Mouse (Mus musculus) gastrocnemius, postnatal 25 days (tissue): ENCODE data around the gene Slco2a1. TPM values are rescaled to one million over a fixed set of nuclear protein-coding genes. Genes with fewer than 3 reads are reported as not detected.

Experiments
- DNase-seq: peaks from one replicate; pipeline ENCODE4 v3.0.0; 2022
- long read RNA-seq, 2 experiments: library from polyadenylated mRNA; stranded (forward); transcript quantifications; one replicate each; pipeline ENCODE4 v2.0.0; 2021
- total RNA-seq, 2 experiments: library from RNA; stranded (reverse); gene quantifications; 1 replicate in 1 of 2; 2 replicates in 1 of 2; pipeline ENCODE4 v1.2.3; 2021

The Slco2a1 gene
- total RNA-seq, result under 1 TPM; 0.77 to 0.80 TPM
- long read RNA-seq, experiment 1, partial matches to known transcripts, result 0 of 2 reads
- long read RNA-seq, experiment 1, other reads (novel, unspliced or antisense), result 2 of 2 reads
- long read RNA-seq, experiment 2, partial matches to known transcripts, result 0 of 2 reads
- long read RNA-seq, experiment 2, other reads (novel, unspliced or antisense), result 2 of 2 reads

DNA sequence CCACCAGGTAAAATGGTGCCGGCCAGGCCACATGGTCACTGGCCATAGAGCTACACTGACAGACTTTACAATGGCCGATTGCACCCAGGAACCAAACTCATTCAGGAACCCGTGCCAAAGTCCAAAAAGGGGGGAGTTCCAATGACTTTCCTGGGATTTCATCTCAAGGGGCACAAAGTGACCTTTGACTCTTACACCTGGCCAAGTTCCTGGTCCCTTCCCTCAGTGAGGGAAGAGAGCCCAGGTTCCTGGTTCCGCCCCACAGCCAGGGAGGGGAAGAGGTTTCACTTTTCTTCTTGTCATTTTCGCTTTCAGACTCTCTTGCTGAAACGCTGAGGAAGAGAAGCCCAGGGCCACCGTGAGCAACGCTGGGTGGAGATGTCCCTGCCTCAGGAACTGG, at the start of gene Slco2a1:
TSS of gene Slco2a1 (plus strand) at position 251 of the 400 bp plus-strand sequence.
- DNase-seq, result no peak

DNA sequence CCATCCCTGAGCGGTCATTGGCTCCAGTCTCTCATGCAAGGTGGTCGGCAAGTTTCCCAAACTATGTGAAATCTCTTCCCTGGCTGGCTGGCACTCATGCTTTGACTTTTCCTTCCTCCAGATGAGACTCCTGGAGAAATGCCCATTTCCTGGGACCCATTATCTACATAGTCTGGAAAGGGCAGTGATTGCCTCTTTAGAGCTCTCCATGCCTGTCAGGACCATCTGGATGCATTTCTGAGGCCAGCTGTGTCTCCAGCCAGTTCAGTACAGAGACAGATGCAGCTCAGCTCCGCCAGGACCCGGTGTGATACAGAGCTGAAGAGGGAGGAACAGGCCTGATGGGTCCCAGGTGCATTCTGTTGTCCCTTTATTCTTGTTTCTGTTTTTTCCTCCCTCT, 46.3 kb upstream of the Slco2a1 start:
- peak; percentile 20 for DNase-seq

DNA sequence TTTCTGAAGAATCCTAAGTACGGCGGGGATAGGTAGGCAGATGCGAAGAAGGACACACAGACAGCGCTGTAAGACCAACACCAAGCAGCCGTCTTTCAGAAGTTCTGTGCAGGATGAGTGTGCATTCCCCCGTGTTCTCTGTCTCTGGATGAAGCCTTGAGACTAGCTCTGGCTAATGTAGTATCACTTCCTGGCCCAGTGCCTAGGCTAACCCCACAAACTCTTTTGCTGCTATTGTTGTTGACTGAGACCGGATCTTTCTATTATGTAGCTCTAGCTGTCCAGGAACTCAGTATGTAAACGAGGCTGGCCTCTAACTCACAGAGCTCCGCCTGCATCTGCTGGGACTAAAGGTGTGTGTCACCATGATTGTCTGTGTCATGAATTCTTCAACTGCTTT, 43.6 kb upstream of the Slco2a1 start:
- DNase-seq, result no peak

DNA sequence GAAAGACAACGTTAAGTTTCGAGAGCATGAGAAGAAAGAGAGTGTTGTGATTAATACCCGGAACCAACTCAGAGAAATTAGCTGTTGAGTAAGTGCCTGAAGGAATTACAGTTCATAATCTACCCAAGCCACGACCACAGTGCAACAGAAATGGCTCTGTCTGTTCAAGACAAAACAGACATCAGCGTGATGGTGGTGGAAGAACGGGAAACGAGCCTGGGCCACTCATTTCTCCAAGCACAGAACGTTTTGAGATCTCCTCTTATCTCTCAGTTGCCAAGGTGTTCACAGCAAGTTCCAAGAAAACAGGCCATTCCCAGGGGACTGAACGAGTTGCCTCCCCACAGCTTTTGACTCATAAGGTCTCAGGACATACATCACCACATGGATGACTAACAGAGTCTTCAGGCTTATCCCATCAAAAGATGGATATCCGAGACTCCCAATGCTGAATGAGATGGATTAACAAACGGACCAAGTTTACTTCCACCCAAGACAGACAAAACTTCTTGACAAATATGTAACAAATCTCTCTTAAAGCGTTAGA, 42.0 kb upstream of the Slco2a1 start:
- DNase-seq, result no peak

DNA sequence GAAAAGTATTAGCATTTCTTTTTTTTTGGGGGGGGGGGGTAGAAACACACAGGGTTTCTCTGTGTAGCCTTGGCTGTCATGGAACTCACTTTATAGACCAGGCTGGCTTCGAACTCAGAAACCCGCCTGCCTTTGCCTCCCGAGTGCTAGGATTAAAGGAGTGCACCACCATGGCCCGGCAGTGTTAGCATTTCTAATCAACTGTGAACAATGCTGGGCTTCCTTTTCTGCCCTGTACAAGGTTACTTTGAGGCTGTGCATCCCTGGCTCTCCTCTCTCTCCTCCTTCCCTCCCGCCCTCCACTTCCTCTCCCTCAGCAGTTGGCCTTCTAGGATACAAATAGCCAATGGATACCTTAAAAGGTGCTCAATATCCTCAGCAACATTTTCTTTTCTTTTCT, 39.8 kb upstream of the Slco2a1 start:
- DNase-seq, result no peak

DNA sequence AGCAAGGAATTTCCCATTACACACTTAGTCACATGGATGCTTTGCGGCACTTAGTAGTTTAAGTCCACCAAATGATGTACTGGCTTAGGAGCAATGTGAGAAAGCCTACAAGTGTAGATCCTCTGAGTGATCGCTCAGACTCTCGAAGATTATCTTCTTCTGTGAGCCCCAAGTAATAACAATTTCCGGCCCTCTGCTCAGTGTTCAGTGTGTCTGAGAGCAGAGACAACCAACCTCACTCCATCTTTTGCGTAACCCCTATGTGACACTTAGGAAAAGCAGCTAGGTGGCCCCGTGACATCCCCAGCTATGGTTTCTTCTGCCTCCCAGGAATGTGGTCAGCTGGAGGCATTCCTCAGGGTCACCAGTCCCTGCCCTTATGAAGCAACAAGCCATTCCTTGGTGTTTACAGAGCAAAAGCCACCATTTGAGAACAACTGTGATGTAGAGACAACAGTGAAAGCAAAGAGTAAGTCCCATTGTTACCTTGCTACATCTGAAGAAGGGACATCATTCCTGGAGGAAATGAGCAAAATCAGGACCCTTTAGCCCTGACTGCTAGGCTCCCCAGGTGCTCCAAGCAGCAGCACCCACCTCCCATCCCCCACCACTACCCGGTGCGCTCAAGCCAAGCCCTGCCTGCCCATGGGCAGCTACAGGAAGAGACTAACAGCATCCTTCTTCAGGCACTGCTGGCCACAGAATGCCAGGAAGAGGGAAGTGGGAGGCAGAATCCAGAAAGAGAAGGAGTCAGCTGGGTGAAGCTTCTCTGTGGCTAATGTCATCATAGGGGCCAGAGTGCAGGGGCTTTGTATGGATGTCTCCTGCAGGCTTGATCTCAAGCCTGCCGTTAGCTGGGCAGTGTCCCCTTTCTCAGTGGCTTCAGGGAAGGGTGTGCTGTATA, 37.2 kb upstream of the Slco2a1 start:
- no peak for DNase-seq

DNA sequence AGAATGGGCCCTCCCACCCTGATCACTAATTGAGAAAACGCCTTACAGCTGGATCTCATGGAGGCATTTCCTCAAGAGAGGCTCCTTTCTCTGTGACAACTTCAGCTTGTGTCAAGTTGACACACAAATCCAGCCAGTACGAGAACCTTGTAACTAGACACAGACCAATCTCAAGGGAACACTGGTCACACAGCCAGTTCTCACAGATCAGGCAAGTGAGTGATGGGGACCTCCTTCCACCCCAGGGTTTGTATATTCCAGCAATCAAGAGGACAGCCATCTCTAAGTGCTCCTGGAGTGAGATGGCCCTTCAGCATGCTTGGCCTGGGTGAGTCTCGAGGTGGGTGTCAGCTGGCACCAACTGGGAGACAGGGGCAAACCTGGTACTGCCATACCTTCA, 32.6 kb upstream of the Slco2a1 start:
- DNase-seq, result no peak

DNA sequence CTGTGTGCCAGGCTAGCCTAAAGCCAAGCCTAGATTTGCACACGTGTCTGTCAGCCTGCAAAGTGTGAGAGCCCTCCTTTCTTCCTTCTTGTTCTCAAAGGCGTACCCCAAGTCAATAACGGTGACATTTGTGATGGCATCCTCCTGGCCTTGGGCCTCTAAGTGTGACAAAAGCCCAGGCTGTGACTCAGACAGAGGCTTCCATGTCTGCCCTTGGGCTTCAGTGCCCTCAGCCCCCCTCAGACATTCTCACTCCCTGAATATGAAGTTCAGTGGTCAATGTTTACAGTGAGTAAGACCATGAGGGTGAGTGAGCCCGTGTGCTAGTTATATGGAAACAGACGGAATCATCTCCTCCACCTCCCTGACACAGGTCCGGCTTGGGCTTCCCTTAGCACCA, 29.8 kb upstream of the Slco2a1 start:
- DNase-seq, result no peak

DNA sequence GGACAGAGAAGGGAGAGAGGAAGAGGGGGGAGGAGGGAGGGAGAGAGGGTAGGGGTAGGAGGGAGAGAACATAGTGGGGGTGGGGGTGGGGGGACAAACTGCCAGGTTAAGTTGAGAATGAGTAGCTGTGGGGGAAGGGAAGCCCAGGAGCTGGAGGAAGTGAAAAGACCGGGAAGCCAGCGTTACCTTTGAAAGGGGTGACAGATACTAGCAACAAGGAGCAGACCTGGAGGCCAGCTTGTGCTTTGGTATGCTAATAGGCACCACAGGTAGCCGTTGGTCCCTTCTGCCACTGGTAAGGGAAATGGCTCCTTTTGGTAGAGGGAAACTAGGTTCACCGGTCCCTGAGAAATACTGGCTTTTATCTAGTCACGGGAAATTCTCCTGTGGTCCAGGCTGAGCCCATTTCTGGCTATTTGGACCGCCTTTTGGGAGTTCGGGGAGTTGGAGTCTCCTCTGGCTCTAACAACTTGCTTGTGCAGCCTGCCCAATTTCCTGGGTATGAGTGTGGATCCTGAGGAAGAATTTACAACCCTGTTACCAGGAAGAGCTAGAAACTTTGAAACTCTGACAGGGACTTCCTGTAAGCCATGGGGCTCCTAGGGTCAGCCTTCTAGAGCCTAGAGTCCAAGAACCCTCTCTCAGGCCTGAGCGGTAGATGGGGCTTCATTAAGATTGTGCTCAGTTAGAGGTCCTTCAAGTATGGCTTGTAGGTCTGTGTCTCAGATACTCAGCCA, 27.0 kb upstream of the Slco2a1 start:
- no peak for DNase-seq

DNA sequence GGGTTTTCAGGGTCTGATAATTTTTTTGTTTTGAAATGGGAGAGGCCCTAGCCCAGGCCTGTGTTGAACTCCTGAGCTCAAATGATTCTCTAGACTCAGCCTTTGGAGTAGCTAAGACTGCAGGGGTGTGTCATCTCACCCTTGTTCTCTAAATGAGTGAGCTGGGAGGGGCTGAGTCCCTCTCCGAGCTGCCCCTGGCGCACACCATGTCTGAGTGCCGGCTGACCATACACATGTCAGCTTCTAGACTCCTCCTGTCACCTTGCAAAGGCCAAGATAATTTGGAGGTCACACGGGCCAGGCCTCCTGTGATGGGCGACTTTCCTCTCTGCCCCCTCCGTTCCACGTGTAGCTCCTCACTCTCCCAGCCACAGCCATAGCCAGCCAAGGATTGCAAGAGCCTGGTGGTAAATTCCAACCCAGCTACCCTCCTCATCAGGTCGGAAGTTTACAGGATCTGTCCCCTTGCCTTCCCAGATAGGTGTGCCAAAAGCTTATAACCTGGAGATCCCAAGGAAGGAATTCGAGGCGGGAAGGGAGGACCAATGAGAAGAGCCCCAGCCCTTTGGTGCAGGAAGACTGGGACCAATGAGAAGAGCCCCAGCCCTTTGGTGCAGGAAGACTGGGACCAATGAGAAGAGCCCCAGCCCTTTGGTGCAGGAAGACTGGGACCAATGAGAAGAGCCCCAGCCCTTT, 26.3 kb upstream of the Slco2a1 start:
- DNase-seq, result no peak

DNA sequence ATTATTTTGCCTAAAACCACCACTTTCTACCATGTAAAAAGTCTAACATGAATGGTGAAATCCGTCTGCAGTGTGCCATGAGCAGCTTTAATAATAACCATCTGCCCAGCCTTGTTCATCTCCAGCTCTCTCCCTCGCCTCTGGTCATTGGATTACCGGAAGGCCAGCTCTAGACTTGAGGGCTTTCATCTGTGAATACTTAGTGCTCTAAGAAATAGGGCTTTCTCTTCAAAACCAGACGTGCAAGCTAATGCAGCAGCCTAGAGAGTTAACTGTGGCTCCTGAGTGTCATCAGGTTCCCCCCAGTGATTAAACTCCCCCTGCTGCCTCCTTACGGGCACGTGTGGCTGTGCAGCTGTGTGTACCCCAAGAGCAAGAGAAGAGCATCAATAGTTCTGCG, 25.2 kb upstream of the Slco2a1 start:
- DNase-seq, result no peak

DNA sequence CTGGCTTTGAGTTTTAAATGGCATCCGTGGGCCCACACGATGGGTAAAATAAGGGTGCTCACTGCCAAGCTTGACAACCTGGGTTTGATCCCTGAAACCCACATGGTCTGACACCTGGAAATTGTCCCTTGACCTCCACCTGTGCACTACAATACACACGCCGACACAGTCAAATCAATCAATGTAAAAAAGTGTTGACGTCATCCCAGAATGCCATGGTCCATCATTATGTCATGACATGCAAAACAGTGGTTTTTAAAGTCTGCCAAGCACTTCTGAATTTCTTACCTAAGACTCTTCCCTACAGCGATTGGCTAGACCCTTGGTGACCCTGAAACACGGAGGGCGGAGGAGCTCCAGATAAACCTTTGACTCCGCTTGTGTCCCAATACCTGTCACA, 23.9 kb upstream of the Slco2a1 start:
- DNase-seq, result no peak

DNA sequence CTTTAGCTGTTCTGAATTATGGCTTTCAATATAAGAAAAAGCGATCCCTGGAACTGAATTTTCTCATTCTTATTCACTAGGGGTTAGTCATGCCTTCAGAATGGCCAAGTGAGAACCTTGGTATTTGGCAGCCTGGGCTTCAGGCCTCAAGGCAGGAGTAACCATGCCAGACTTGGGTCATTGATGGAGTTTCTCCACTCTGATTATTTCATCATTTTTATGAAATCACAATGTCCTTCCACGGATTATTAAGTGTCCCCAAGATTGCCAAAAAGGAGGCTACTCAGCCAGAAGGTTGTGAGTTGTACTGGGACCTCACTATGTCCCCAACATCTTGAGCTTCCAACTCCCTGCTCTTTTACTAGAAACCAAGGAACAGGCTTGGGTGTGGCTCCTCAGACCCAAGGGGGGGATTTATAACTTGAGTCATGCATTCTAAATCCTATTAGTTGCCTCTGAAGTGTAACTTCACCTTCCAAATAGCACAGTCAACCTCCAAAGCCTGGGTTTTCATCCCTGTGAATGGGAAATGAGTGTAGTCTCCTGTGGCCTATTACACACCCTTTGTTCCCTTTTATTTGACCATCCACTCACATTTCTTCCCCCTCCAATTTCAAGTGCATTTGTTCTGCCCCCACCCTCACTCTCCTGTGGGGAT, 16.0 kb upstream of the Slco2a1 start:
- peak; percentile 54 for DNase-seq

DNA sequence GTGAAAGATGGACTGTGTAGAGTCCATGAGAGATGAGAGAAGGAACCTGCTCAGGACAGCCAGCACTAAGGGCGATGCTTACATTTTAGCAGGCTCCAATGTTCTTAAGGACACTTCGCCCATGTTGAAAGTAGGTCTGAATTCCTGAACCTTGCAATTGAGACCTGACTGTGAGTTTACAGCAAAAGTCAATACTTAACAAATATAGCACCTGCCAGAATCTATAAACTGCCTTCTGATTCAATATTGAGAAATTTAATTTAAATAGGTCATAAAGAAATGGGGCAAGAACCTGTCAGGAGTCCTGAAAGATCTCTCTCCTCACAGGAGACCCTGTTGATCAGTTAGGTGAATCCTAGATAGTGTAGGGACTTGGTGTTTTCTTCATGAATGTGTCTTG, 12.6 kb upstream of the Slco2a1 start:
- no peak for DNase-seq

DNA sequence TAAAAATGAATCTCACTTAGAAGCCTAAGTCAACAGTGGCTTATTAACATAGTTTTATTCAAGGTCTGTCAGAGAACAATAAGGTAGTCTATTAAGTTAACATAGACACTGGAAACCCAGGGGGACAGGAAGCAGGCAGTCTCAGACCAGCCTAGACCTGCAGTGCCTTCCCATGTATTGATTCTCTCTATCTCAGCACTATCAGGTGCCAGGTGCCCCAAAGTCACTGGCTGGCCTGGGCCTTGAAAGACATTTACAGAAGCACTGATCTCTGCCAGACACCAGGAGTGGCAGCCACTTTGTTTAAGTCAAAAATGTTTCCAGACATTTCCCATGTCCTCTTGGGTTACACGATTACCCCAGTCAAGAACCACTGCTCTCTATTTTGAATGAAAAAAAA, 11.4 kb upstream of the Slco2a1 start:
- DNase-seq, result no peak

DNA sequence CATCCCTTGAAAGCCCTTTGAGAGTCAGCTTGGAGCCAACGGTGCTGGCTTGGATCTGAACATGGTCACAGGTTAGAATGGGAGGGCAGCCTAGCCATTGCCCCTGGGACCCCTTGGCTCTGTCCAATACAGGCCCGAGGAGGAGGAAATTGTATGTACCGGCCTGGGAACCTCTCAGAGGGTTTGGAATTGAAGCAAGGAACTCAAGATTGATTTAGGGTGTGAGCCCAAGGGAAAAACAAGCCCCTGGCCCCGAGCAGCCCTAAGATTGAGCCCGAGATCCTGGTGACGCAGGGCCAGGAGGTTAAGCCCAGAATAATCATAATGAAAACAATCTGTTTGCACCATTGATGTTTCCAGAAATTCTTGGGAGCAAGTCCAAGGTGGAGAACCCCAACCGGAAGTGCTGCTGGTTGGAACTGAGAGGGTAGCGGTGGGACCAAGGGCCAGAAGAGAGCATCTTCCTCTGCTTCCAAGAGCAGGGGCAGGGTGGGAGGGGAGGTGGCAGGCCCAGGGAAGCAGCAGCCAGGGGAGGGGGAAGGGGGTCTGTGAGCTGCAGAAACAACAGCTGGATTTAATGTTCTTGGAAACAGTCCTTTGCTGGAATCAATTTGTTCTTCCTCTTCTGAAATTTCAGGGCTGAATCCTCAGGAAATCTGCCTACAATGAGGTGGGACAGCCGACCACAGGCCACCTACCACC, 10.6 kb upstream of the Slco2a1 start:
- peak; percentile 80 for DNase-seq

DNA sequence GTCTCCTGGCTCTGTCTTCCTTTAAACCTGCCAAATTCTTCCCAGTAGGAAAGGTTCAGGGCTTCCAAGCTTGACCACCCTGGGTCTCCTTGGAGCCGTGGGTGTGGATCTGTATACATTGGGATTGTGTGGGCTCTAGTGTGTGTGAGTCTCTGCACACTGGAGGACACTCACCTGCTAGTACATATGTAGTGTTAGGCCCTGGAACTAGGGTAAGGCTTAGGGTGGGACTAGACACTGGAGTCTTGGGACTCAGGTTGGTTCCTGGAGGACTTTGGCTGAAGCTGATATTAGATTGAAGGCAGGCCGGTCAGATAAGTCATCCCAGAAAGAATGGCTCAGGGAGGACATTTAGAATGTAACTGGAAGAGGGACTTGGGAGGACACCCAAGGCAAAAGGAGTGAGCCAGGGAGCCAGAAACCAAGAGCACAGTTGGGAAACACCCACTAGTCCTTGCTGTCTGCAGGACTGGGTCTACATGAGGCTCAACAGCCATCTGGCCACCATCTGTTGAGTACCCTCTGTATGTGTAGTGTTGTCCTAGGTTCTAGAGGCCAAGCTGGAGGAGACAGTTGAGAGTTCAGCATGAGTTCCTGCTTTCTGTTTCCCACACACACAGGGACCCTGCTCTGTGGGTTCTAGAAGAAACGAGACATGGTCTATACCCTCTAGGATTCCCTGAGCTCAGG, 9.4 kb upstream of the Slco2a1 start:
- DNase-seq, result peak; percentile 44

DNA sequence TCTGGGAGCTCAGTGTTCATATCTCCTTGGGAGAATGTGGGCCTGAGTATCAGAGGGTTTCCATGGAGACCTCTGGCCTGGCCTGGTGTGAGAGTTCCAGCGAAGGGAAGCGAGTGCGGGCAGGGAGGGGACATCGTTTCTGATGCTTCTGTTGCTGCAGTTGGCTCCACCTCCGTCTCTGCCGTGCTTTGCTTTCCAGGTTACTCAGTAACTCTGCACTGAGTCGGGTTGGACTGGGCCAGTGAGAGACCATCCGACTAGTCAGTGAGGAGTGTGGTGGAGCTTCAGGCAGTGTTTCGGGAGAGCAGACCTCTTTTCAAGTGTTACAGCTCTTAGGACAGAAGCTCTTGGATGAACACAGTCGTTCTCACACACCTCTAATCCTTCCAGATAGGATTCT, 8.6 kb upstream of the Slco2a1 start:
- no peak for DNase-seq

DNA sequence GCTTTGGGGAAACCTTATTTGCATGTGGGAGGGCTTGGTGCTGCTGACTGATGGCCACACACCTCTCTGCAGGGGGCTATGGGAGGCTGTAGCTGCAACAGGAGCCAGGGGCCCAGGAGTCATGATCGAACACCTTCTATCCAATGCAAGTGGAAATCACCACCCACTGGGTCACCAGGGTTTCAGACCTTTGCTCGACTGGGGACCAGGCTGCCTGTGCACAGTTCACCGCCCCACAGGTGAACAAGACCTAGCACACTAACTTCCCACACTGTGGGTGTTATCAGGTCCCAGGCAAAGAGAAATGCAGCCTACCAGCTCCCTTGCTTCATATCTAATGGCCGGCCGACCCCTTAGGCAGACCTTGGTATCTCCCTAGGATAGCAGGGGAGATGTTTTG, 8.1 kb upstream of the Slco2a1 start:
- DNase-seq, result no peak

DNA sequence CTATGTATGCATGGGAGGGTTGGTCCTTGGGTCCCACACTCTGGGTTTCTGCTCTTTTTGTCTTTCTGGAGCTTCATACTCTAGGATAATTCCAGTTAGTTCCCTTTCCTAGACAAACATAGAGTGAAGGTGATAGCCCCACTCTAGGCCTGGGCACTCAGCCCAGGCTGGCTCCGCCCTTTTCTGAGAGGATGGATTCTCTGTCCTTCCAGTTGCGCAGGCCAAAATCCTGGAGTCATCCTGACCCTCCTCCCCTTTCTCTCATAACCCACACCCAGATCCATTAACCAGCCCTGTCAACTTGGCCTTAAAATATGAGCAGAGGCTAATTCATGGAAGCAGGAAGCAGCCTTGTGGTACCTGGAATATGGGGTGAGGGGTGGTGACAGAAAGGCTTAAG, 6.7 kb upstream of the Slco2a1 start:
- no peak for DNase-seq
